Mouse (Mus musculus) liver, adult 2 months (tissue): Measurements from ENCODE around the gene Cdk8. TPM values are rescaled to one million over a fixed set of nuclear protein-coding genes. Genes with fewer than 3 reads are reported as not detected.

Experiments
- DNase-seq: peaks from one replicate; pipeline ENCODE4 v3.0.0-alpha.2; 2011; ENCODE audit warnings: low read depth, low spot score; ENCODE audit errors: extremely low read depth
- H3K27ac ChIP-seq: fragments of 200-500 bp; replicated peaks from 2 replicates; pipeline ENCODE4 v1.5.1; 2012; ENCODE audit warnings: low read depth, mild to moderate bottlenecking, control low read depth, inconsistent platforms, low read length; ENCODE audit not compliant: insufficient read depth
- H3K27me3 ChIP-seq: fragments of 200-500 bp; 2 replicates; pipeline ENCODE4 v1.6.1; 2012; ENCODE audit warnings: mild to moderate bottlenecking, moderate library complexity, low read length, inconsistent platforms; ENCODE audit not compliant: control insufficient read depth, insufficient read depth
- H3K36me3 ChIP-seq: fragments of 200-500 bp; 2 replicates; pipeline ENCODE4 v1.6.1; 2012; ENCODE audit warnings: low read length, inconsistent platforms; ENCODE audit not compliant: control insufficient read depth, insufficient read depth
- H3K4me1 ChIP-seq: fragments of 200-500 bp; 2 replicates; pipeline ENCODE4 v1.6.1; 2011; ENCODE audit warnings: low read length; ENCODE audit not compliant: control insufficient read depth, insufficient read depth
- H3K4me3 ChIP-seq: fragments of 200-500 bp; 2 replicates; pipeline ENCODE4 v1.5.1; 2011; ENCODE audit warnings: low read depth, mild to moderate bottlenecking, control low read depth, low read length, moderate library complexity; ENCODE audit not compliant: insufficient read depth
- H3K79me2 ChIP-seq: fragments of 200-500 bp; 2 replicates; pipeline ENCODE4 v1.6.1; 2012; ENCODE audit warnings: inconsistent platforms, mild to moderate bottlenecking, low read length, moderate library complexity; ENCODE audit not compliant: control insufficient read depth, insufficient read depth
- H3K9ac ChIP-seq: fragments of 200-500 bp; 2 replicates; pipeline ENCODE4 v1.6.1; 2012; ENCODE audit warnings: low read depth, mild to moderate bottlenecking, control low read depth, inconsistent platforms, low read length
- CTCF ChIP-seq: fragments of 200-500 bp; IDR thresholded peaks from 2 replicates; pipeline ENCODE4 v1.5.1; 2011; ENCODE audit warnings: low read depth, low read length, control low read depth
- POLR2A ChIP-seq: fragments of 200-500 bp; IDR thresholded peaks from 2 replicates; pipeline ENCODE4 v1.6.1; 2011; ENCODE audit warnings: low read length, control low read depth; ENCODE audit not compliant: insufficient read depth; ENCODE audit errors: extremely low read depth
- WGBS: fragments of 180-500 bp; shearing (Covaris S2); methylation state at CpG from one replicate; pipeline ENCODE4 v1.1.7; 2018; 5-methylcytosine and 5-hydroxymethylcytosine counted together
- polyA plus RNA-seq: library from polyadenylated mRNA; depleted of rRNA; stranded (reverse); fragments of >200 nt; gene quantifications from 2 replicates; pipeline ENCODE4 v1.2.3, GENCODE M21; 2012
- total RNA-seq: library from RNA; depleted of rRNA; stranded (reverse); fragments of >200 nt; gene quantifications from 2 replicates; pipeline ENCODE4 v1.2.3, GENCODE M21; 2014

The Cdk8 gene
- total and polyA plus RNA-seq, 2 experiments = 25.2 to 27.8 TPM

DNA sequence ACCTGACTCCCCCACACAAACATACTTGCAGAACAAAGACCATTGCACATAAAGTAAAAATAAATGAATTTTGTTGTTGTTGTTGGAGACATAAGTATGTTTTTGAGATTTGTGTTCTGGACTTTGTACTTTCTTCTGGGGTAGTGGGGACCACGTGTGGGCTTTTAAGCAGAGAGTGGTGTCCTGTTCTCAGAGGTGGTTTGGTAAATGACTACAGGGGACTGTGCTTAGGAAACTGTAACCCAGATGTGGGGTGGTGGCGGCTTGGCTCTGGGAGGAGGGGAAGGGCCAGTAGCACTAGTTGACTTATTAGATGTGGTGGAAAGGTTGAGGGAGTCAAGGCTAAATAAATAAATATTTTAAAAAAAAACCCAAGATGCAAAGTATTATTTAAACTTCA lies 9.7 kb downstream of the Cdk8 start:
- peak; percentile 67 for DNase-seq
- Histone ChIP-seq H3K4me3 (no peak overlapping the region), H3K4me1 (peaks cover 31% of the 10 kb centered on the region), H3K79me2 (peaks cover 59% of the 10 kb centered on the region), H3K27ac (no peak overlapping the region), H3K36me3 (no peaks in the 10 kb centered on the region), H3K9ac (no peak overlapping the region), H3K27me3 (no peaks in the 10 kb centered on the region)
- WGBS = 20% methylated on average over 2 of the region's 2 CpGs
- no peak for TF ChIP-seq POLR2A
- no peak for TF ChIP-seq CTCF

DNA sequence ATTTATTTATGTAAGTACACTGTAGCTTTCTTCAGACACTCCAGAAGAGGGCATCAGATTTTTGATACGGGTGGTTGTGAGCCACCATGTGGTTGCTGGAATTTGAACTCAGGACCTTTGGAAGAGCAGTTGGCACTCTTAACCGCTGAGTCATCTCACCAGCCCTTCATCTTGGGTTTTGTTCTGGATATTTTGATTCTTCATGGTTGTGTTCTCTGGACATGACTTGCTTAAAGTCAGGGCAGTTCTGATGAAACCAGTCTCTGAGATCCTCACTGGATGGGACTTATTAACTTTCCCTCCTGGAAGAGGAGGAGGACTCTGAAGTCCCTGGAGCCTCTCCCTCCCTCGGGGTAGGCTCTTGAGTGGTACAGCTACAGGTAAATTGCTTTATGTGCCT lies 10.2 kb downstream of the Cdk8 start:
- H3K4me1 ChIP-seq = peaks cover 34% of the 10 kb centered on the region
- no peak overlapping the region for H3K9ac ChIP-seq
- TF ChIP-seq CTCF (no peak), POLR2A (no peak)
- peak overlapping the region; percentile 41 for H3K27ac ChIP-seq
- no peaks in the 10 kb centered on the region for H3K27me3 ChIP-seq
- 48% methylated on average over 3 of the region's 3 CpGs for WGBS
- no peak overlapping the region for H3K4me3 ChIP-seq
- H3K36me3 ChIP-seq = no peaks in the 10 kb centered on the region
- DNase-seq = peak; percentile 72
- peaks cover 58% of the 10 kb centered on the region for H3K79me2 ChIP-seq

DNA sequence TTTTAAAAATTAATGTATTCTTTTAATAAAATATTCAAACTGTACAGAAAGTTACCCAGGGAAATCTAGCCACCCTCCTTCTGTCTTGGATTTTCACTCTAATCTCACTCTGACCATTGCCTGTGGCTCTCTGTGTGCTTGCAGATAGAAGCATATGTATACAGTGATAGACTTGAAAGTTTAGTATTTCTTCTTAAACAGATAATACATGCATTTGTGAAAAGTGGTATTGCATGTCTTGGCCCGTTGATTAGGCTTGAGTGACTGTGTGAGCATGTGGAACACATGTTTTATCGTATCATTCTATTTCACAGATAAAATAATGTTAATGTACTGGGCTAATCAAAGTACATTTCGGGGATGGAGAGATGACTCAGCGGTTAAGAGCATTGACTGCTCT lies 14.2 kb downstream of the Cdk8 start:
- no peak for DNase-seq
- Histone ChIP-seq H3K79me2 (peaks cover 50% of the 10 kb centered on the region), H3K4me1 (peaks cover 36% of the 10 kb centered on the region), H3K27ac (no peak overlapping the region), H3K27me3 (no peaks in the 10 kb centered on the region), H3K4me3 (no peak overlapping the region), H3K36me3 (no peaks in the 10 kb centered on the region), H3K9ac (no peak overlapping the region)
- WGBS = 80% methylated on average over 4 of the region's 4 CpGs
- no peak for TF ChIP-seq POLR2A
- TF ChIP-seq CTCF = no peak

DNA sequence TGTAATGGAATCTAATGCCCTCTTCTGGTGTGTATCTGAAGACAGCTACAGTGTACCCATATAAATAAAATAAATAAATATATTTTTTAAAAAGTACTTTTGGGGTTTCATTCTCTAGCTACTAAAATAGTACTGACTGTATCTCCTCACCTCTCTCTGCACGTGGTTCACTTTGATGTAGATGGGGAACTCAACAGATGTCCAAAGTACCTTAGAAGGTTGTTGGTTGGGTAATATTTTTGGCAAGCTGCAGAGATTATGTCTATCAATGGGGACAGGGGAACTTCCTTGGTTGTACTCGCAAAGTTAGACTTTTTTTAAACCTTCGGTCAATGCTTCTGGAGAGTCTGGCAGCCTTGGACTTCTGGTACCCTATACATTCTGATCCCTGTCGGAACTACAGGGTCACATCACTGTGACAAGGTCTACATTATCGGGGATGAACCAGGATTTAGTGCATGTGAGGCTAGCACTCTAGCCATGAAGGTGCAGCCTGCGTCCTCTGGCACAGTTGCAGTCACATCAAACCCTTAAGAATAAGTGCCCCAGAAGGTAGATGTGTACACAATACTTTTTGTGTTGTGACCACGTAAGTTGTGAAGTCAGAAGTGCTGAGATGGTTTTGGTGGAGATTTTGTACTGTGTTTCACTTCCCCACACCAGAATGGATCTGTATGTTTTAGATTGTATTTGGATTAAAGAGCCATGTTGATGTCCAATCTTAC lies 14.8 kb downstream of the Cdk8 start:
- WGBS = 49% methylated on average over 7 of the region's 7 CpGs
- H3K4me3 ChIP-seq = no peak overlapping the region
- H3K9ac ChIP-seq = no peak overlapping the region
- no peaks in the 10 kb centered on the region for H3K27me3 ChIP-seq
- DNase-seq = peak; percentile 93
- H3K79me2 ChIP-seq = peaks cover 51% of the 10 kb centered on the region
- H3K27ac ChIP-seq = peak overlapping the region; percentile 28; the same call in 1 of the 2 replicates
- H3K36me3 ChIP-seq = no peaks in the 10 kb centered on the region
- peaks cover 32% of the 10 kb centered on the region for H3K4me1 ChIP-seq
- TF ChIP-seq CTCF (no peak), POLR2A (no peak)

DNA sequence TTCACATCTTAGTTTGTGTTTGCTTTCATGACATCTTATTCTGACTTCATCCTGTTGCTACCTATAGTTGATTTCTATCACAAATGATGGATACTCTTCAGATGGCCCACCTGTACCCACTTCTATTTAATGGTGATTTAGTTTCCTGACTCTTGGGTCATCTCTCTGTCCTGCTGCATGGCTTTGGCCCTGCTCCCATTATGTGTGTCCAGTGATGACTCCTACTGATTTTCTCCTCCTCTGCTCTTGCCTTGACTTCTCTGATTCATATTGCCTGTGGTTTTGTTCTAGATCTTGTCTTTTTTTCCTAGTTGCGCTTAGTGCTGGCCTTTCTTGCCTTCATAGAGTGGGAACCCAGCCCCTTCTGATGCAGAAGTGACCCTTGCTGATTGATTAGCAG lies 15.4 kb downstream of the Cdk8 start:
- no peak overlapping the region for H3K4me3 ChIP-seq
- no peaks in the 10 kb centered on the region for H3K27me3 ChIP-seq
- H3K4me1 ChIP-seq = peaks cover 30% of the 10 kb centered on the region
- peaks cover 48% of the 10 kb centered on the region for H3K79me2 ChIP-seq
- no peak for DNase-seq
- 94% methylated on average over 1 of the region's 1 CpGs for WGBS
- H3K36me3 ChIP-seq = no peaks in the 10 kb centered on the region
- TF ChIP-seq CTCF = no peak
- no peak for TF ChIP-seq POLR2A
- no peak overlapping the region for H3K27ac ChIP-seq
- no peak overlapping the region for H3K9ac ChIP-seq

DNA sequence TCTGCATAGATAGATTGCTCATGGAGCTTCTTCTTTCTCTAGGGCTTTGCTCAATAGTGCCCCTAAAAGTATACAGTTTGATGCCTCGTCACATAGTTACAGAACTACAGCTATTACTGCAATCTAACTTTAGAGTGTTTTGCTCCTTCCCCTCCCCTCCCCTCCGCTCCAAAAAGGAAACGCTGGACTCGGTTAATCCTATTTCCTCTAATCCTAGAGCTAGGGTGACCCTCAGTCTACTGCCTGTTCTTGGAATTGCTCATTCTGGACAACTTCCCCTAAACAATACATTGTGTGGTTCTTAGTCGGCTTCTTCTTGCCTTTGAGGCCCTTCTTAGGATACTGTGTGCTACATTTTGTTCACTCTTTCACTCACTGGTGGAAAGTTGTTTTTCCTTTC lies 16.7 kb downstream of the Cdk8 start:
- H3K27ac ChIP-seq = 0 out of 2 replicates have a peak overlapping the region, but pooled peaks have one; percentile 19
- H3K4me3 ChIP-seq = no peak overlapping the region
- DNase-seq = no peak
- no peaks in the 10 kb centered on the region for H3K36me3 ChIP-seq
- 54% methylated on average over 5 of the region's 5 CpGs for whole genome bisulfite sequencing
- peaks cover 26% of the 10 kb centered on the region for H3K4me1 ChIP-seq
- H3K79me2 ChIP-seq = peaks cover 42% of the 10 kb centered on the region
- no peaks in the 10 kb centered on the region for H3K27me3 ChIP-seq
- no peak overlapping the region for H3K9ac ChIP-seq
- TF ChIP-seq CTCF = no peak
- TF ChIP-seq POLR2A = no peak
